Mouse (Mus musculus) lung, embryonic 15.5 days (tissue): ENCODE data around the gene Ppp4r1. TPM values are rescaled to one million over a fixed set of nuclear protein-coding genes. Genes with fewer than 3 reads are reported as not detected.

Experiments used
- ATAC-seq: fragments of 200-750 bp; cut with Nextera tagmentation; 2 replicates; pipeline ENCODE4 v1.8.0; 2017; ENCODE audit warnings: moderate number of reproducible peaks, borderline replicate concordance; ENCODE audit not compliant: low FRiP score, low TSS enrichment; ENCODE audit errors: extremely low read depth
- H3K27ac ChIP-seq: fragments of 300-500 bp; sonication (generic); 2 replicates; pipeline ENCODE4 v1.5.1; 2015; ENCODE audit warnings: moderate library complexity, mild to moderate bottlenecking, inconsistent platforms
- H3K27me3 ChIP-seq: fragments of 300-500 bp; sonication (generic); 2 replicates; pipeline ENCODE4 v1.6.1; 2015; ENCODE audit warnings: inconsistent platforms
- H3K36me3 ChIP-seq: fragments of 300-500 bp; sonication (generic); 2 replicates; pipeline ENCODE4 v1.6.1; 2015; ENCODE audit warnings: inconsistent platforms
- H3K4me1 ChIP-seq: fragments of 300-500 bp; sonication (generic); 2 replicates; pipeline ENCODE4 v1.6.1; 2015; ENCODE audit warnings: inconsistent platforms
- H3K4me2 ChIP-seq: fragments of 300-500 bp; sonication (generic); 2 replicates; pipeline ENCODE4 v1.6.1; 2015; ENCODE audit warnings: inconsistent platforms, mild to moderate bottlenecking, moderate library complexity
- H3K4me3 ChIP-seq: fragments of 300-500 bp; sonication (generic); 2 replicates; pipeline ENCODE4 v1.5.1; 2015; ENCODE audit warnings: mild to moderate bottlenecking, inconsistent platforms
- H3K9ac ChIP-seq: fragments of 300-500 bp; sonication (generic); 2 replicates; pipeline ENCODE4 v1.6.1; 2015; ENCODE audit warnings: inconsistent platforms
- H3K9me3 ChIP-seq: fragments of 300-500 bp; sonication (generic); 2 replicates; pipeline ENCODE4 v1.6.1; 2016; ENCODE audit warnings: inconsistent platforms
- WGBS: fragments of 180-500 bp; shearing (Covaris S2); methylation state at CpG from one replicate; pipeline ENCODE4 v1.1.7; 2015; 5-methylcytosine and 5-hydroxymethylcytosine counted together
- polyA plus RNA-seq: library from polyadenylated mRNA; unstranded; fragments of >200 nt; fragmentation: Nextera tagmentation; extraction: Ambion mirVana; gene quantifications from 2 replicates; pipeline ENCODE4 v1.2.1, GENCODE M21; 2015

Ppp4r1 gene
- polyA plus RNA-seq, 1 experiment from 2014 or later = 42.8 TPM

- 77% methylated on average over 6 of the region's 6 CpGs for WGBS
- H3K4me2 ChIP-seq = no peak overlapping the region
- no peaks in the 10 kb centered on the region for H3K9me3 ChIP-seq
- no peaks in the 10 kb centered on the region for H3K36me3 ChIP-seq
- H3K9ac ChIP-seq = no peak overlapping the region
- no peak overlapping the region for H3K4me3 ChIP-seq
- no peaks in the 10 kb centered on the region for H3K27me3 ChIP-seq
- ATAC-seq = no peak
- H3K27ac ChIP-seq = no peak overlapping the region
- H3K4me1 ChIP-seq = no peaks in the 10 kb centered on the region
Observed at GRCm38 (mm10) chr17:65748997-65749396, 33.4 kb upstream of the Ppp4r1 start.

GRCm38 (mm10) chr17:65749803-65750202 is 32.6 kb upstream of the Ppp4r1 start:
- H3K9ac ChIP-seq = no peak overlapping the region
- no peaks in the 10 kb centered on the region for H3K9me3 ChIP-seq
- H3K27me3 ChIP-seq = no peaks in the 10 kb centered on the region
- 91% methylated on average over 7 of the region's 7 CpGs for WGBS
- no peak overlapping the region for H3K4me3 ChIP-seq
- H3K36me3 ChIP-seq = no peaks in the 10 kb centered on the region
- H3K4me1 ChIP-seq = no peaks in the 10 kb centered on the region
- no peak for ATAC-seq
- no peak overlapping the region for H3K4me2 ChIP-seq
- H3K27ac ChIP-seq = no peak overlapping the region

- H3K27ac ChIP-seq = no peak overlapping the region
- ATAC-seq = no peak
- no peak overlapping the region for H3K9ac ChIP-seq
- no peak overlapping the region for H3K4me2 ChIP-seq
- H3K4me1 ChIP-seq = no peaks in the 10 kb centered on the region
- H3K36me3 ChIP-seq = no peaks in the 10 kb centered on the region
- no peaks in the 10 kb centered on the region for H3K27me3 ChIP-seq
- no peaks in the 10 kb centered on the region for H3K9me3 ChIP-seq
- no peak overlapping the region for H3K4me3 ChIP-seq
Observed at GRCm38 (mm10) chr17:65750301-65750700, 32.1 kb upstream of the Ppp4r1 start.

- ATAC-seq = no peak
- H3K27me3 ChIP-seq = no peaks in the 10 kb centered on the region
- H3K9me3 ChIP-seq = no peaks in the 10 kb centered on the region
- WGBS = 88% methylated on average over 6 of the region's 6 CpGs
- H3K4me3 ChIP-seq = no peak overlapping the region
- H3K4me2 ChIP-seq = no peak overlapping the region
- no peak overlapping the region for H3K27ac ChIP-seq
- H3K9ac ChIP-seq = no peak overlapping the region
- no peaks in the 10 kb centered on the region for H3K4me1 ChIP-seq
- H3K36me3 ChIP-seq = no peaks in the 10 kb centered on the region
Observed at GRCm38 (mm10) chr17:65753130-65753529, 29.2 kb upstream of the Ppp4r1 start.

- Histone ChIP-seq H3K9me3 (no peaks in the 10 kb centered on the region), H3K4me1 (no peaks in the 10 kb centered on the region), H3K4me3 (no peak overlapping the region), H3K36me3 (no peaks in the 10 kb centered on the region), H3K9ac (no peak overlapping the region), H3K27ac (no peak overlapping the region), H3K27me3 (no peaks in the 10 kb centered on the region), H3K4me2 (no peak overlapping the region)
- 91% methylated on average over 3 of the region's 3 CpGs for WGBS
- no peak for ATAC-seq
Observed at GRCm38 (mm10) chr17:65755857-65756256, 26.5 kb upstream of the Ppp4r1 start.

GRCm38 (mm10) chr17:65757150-65757549 is 25.2 kb upstream of the Ppp4r1 start:
- H3K4me2 ChIP-seq = no peak overlapping the region
- no peak overlapping the region for H3K4me3 ChIP-seq
- no peaks in the 10 kb centered on the region for H3K27me3 ChIP-seq
- H3K36me3 ChIP-seq = no peaks in the 10 kb centered on the region
- no peaks in the 10 kb centered on the region for H3K4me1 ChIP-seq
- H3K27ac ChIP-seq = no peak overlapping the region
- H3K9ac ChIP-seq = no peak overlapping the region
- ATAC-seq = no peak
- 62% methylated on average over 6 of the region's 6 CpGs for WGBS
- no peaks in the 10 kb centered on the region for H3K9me3 ChIP-seq

- Histone ChIP-seq H3K4me3 (no peak overlapping the region), H3K9me3 (no peaks in the 10 kb centered on the region), H3K9ac (no peak overlapping the region), H3K4me1 (0 out of 2 replicates have a peak, but pooled peaks cover under 1% of the 10 kb centered on the region), H3K27ac (no peak overlapping the region), H3K4me2 (no peak overlapping the region), H3K36me3 (no peaks in the 10 kb centered on the region), H3K27me3 (no peaks in the 10 kb centered on the region)
- WGBS = 95% methylated on average over 14 of the region's 14 CpGs
- ATAC-seq = no peak
Observed at GRCm38 (mm10) chr17:65763221-65763620, 19.2 kb upstream of the Ppp4r1 start.

- Histone ChIP-seq H3K9me3 (no peaks in the 10 kb centered on the region), H3K36me3 (no peaks in the 10 kb centered on the region), H3K27me3 (no peaks in the 10 kb centered on the region), H3K4me3 (no peak overlapping the region), H3K4me2 (no peak overlapping the region), H3K27ac (no peak overlapping the region), H3K4me1 (peaks cover 28% of the 10 kb centered on the region), H3K9ac (no peak overlapping the region)
- ATAC-seq = no peak
- 53% methylated on average over 5 of the region's 5 CpGs for WGBS
Observed at GRCm38 (mm10) chr17:65768486-65768885, 13.9 kb upstream of the Ppp4r1 start.

- no peak for ATAC-seq
- Histone ChIP-seq H3K4me3 (peak overlapping the region; percentile 63), H3K36me3 (no peaks in the 10 kb centered on the region), H3K4me2 (peak overlapping the region; percentile 96), H3K9me3 (no peaks in the 10 kb centered on the region), H3K27ac (no peak overlapping the region), H3K27me3 (no peaks in the 10 kb centered on the region), H3K9ac (peak overlapping the region; percentile 74; the same call in 1 of the 2 replicates), H3K4me1 (peaks cover 28% of the 10 kb centered on the region)
- whole genome bisulfite sequencing = 30% methylated on average over 17 of the region's 17 CpGs
Observed at GRCm38 (mm10) chr17:65770982-65771915, 11.1 kb upstream of the Ppp4r1 start.

- Histone ChIP-seq H3K9me3 (no peaks in the 10 kb centered on the region), H3K4me2 (peak within 1 kb of the TSS; percentile 96), H3K36me3 (no peaks in the 10 kb centered on the region), H3K9ac (peak within 1 kb of the TSS; percentile 74), H3K4me3 (peak within 1 kb of the TSS; percentile 63), H3K27ac (peak within 1 kb of the TSS; percentile 25; the same call in 1 of the 2 replicates), H3K4me1 (peaks cover 28% of the 10 kb centered on the region), H3K27me3 (no peaks in the 10 kb centered on the region)
- peak; percentile 85 for ATAC-seq
- 0% methylated on average over 61 of the region's 75 CpGs for WGBS
Observed at GRCm38 (mm10) chr17:65771951-65772934, 10.1 kb upstream of the Ppp4r1 start, which contains the start of gene Rab31. Rab31 (minus strand) TSS chr17:65772752.

GRCm38 (mm10) chr17:65773617-65774016 is 8.8 kb upstream of the Ppp4r1 start:
- H3K4me3 ChIP-seq = no peak overlapping the region
- no peak overlapping the region for H3K4me2 ChIP-seq
- H3K9me3 ChIP-seq = no peaks in the 10 kb centered on the region
- H3K9ac ChIP-seq = no peak overlapping the region
- no peak for ATAC-seq
- H3K27ac ChIP-seq = no peak overlapping the region
- 58% methylated on average over 4 of the region's 4 CpGs for WGBS
- no peaks in the 10 kb centered on the region for H3K27me3 ChIP-seq
- no peaks in the 10 kb centered on the region for H3K36me3 ChIP-seq
- H3K4me1 ChIP-seq = peaks cover 23% of the 10 kb centered on the region
